Mouse (Mus musculus) cortical plate, adult 2 months (tissue): ENCODE results near the gene Dtx4.

Experiments
- CTCF ChIP-seq: fragments of 200-500 bp; IDR thresholded peaks from 2 replicates; pipeline ENCODE4 v1.5.1; 2011; ENCODE audit warnings: mild to moderate bottlenecking, control low read depth, low read length; ENCODE audit not compliant: insufficient read depth; ENCODE audit errors: extremely low read depth
- POLR2A ChIP-seq: fragments of 200-500 bp; IDR thresholded peaks from 2 replicates; pipeline ENCODE4 v1.6.1; 2011; ENCODE audit warnings: mild to moderate bottlenecking, low read length, control low read depth; ENCODE audit not compliant: insufficient read depth; ENCODE audit errors: extremely low read depth

DNA sequence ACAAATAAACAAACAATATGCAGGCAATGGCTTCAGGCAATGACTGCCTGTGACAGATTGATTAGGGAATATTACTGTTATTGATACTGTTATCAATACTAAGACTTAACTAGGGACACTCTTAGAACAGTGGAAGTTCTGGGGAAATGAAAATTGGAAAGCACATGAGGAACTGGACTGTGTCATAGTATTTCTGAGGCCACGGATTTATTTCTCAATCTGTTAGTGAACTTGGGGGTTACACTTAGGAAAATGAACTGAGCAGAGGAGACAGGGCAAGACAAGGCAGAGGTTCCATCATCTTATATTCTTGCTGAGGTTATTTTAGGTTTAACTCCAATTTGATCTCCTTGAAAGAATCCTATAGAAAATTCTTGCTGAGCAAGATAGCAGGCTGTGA lies 38.7 kb upstream of the Dtx4 start:
- TF ChIP-seq CTCF: no peak
- no peak for TF ChIP-seq POLR2A
